Mouse (Mus musculus) spleen, adult 2 months (tissue): ENCODE data around the gene Trip13. TPM values are rescaled to one million over a fixed set of nuclear protein-coding genes. Genes with fewer than 3 reads are reported as not detected.

Experiments
- DNase-seq, 2 experiments: peaks; one replicate each; pipeline versions ENCODE4 v3.0.0 to v3.0.0-alpha.2; 2012 to 2021; ENCODE audit warnings: low spot score in 2 of 2, low read depth in 1 of 2
- H3K27ac ChIP-seq: fragments of 200-500 bp; 2 replicates; pipeline ENCODE4 v1.5.1; 2012; ENCODE audit warnings: low read length, inconsistent platforms; ENCODE audit not compliant: insufficient read depth
- H3K27me3 ChIP-seq: fragments of 200-500 bp; 2 replicates; pipeline ENCODE4 v1.6.1; 2012; ENCODE audit warnings: mild to moderate bottlenecking, moderate library complexity, low read length, inconsistent platforms; ENCODE audit not compliant: control insufficient read depth, insufficient read depth
- H3K36me3 ChIP-seq: fragments of 200-500 bp; 2 replicates; pipeline ENCODE4 v1.6.1; 2012; ENCODE audit warnings: mild to moderate bottlenecking, low read length, inconsistent platforms; ENCODE audit not compliant: control insufficient read depth, insufficient read depth
- H3K4me1 ChIP-seq: fragments of 200-500 bp; 2 replicates; pipeline ENCODE4 v1.6.1; 2011; ENCODE audit warnings: inconsistent platforms; ENCODE audit not compliant: control insufficient read depth, insufficient read depth, insufficient read length
- H3K4me3 ChIP-seq: fragments of 200-500 bp; 2 replicates; pipeline ENCODE4 v1.5.1; 2011; ENCODE audit warnings: mild to moderate bottlenecking, inconsistent platforms; ENCODE audit not compliant: insufficient read depth, insufficient read length; ENCODE audit errors: extremely low read depth
- CTCF ChIP-seq: fragments of 200-500 bp; IDR thresholded peaks from 2 replicates; pipeline ENCODE4 v1.5.1; 2011; ENCODE audit warnings: mild to moderate bottlenecking, inconsistent platforms; ENCODE audit not compliant: insufficient read depth, insufficient read length, insufficient replicate concordance; ENCODE audit errors: extremely low read depth
- POLR2A ChIP-seq: fragments of 200-500 bp; IDR thresholded peaks from 2 replicates; pipeline ENCODE4 v1.6.1; 2011; ENCODE audit warnings: low read depth, low read length, inconsistent platforms
- WGBS: fragments of 180-500 bp; shearing (Covaris S2); methylation state at CpG from one replicate; pipeline ENCODE4 v1.1.7; 2018; 5-methylcytosine and 5-hydroxymethylcytosine counted together
- polyA plus RNA-seq: library from polyadenylated mRNA; depleted of rRNA; stranded (reverse); fragments of >200 nt; gene quantifications from 2 replicates; pipeline ENCODE4 v1.2.3, GENCODE M21; 2012

The Trip13 gene
- polyA plus RNA-seq, 1 experiment = 0.49 TPM

- peaks cover 22% of the 10 kb centered on the region for H3K36me3 ChIP-seq
- H3K27ac ChIP-seq = no peak overlapping the region
- H3K4me1 ChIP-seq = no peaks in the 10 kb centered on the region
- H3K27me3 ChIP-seq = no peaks in the 10 kb centered on the region
- no peak for DNase-seq
- H3K4me3 ChIP-seq = no peak overlapping the region
- 92% methylated on average over 10 of the region's 10 CpGs for WGBS
- TF ChIP-seq POLR2A (no peak), CTCF (no peak)
These were observed 22.6 kb upstream of the Trip13 start for GRCm38 (mm10) chr13:73960117-73960652.

GRCm38 (mm10) chr13:73955531-73955930 is 17.9 kb upstream of the Trip13 start:
- DNase-seq = no peak
- 41% methylated on average over 5 of the region's 5 CpGs for WGBS
- TF ChIP-seq POLR2A = no peak
- no peak for TF ChIP-seq CTCF
- no peaks in the 10 kb centered on the region for H3K27me3 ChIP-seq
- H3K36me3 ChIP-seq = peaks cover 32% of the 10 kb centered on the region
- no peak overlapping the region for H3K4me3 ChIP-seq
- no peaks in the 10 kb centered on the region for H3K4me1 ChIP-seq
- no peak overlapping the region for H3K27ac ChIP-seq

- H3K36me3 ChIP-seq = peaks cover 38% of the 10 kb centered on the region
- TF ChIP-seq POLR2A (no peak), CTCF (no peak)
- H3K4me1 ChIP-seq = no peaks in the 10 kb centered on the region
- 86% methylated on average over 6 of the region's 6 CpGs for WGBS
- no peak for DNase-seq
- no peak overlapping the region for H3K27ac ChIP-seq
- H3K4me3 ChIP-seq = no peak overlapping the region
- H3K27me3 ChIP-seq = no peaks in the 10 kb centered on the region
These were observed 17.1 kb upstream of the Trip13 start for GRCm38 (mm10) chr13:73954666-73955065.

- no peak overlapping the region for H3K4me3 ChIP-seq
- TF ChIP-seq POLR2A (no peak), CTCF (no peak)
- H3K27ac ChIP-seq = no peak overlapping the region
- H3K36me3 ChIP-seq = peaks cover 35% of the 10 kb centered on the region
- H3K27me3 ChIP-seq = no peaks in the 10 kb centered on the region
- DNase-seq = no peak
- H3K4me1 ChIP-seq = no peaks in the 10 kb centered on the region
- 93% methylated on average over 1 of the region's 1 CpGs for WGBS
These were observed 16.1 kb upstream of the Trip13 start for GRCm38 (mm10) chr13:73953551-73954130.

- H3K27me3 ChIP-seq = no peaks in the 10 kb centered on the region
- no peak overlapping the region for H3K27ac ChIP-seq
- no peak for DNase-seq
- WGBS = 94% methylated on average over 9 of the region's 9 CpGs
- H3K36me3 ChIP-seq = peaks cover 46% of the 10 kb centered on the region
- no peak for TF ChIP-seq POLR2A
- no peak for TF ChIP-seq CTCF
- no peaks in the 10 kb centered on the region for H3K4me1 ChIP-seq
- no peak overlapping the region for H3K4me3 ChIP-seq
These were observed 7.0 kb upstream of the Trip13 start for GRCm38 (mm10) chr13:73944606-73945005.

- WGBS = 89% methylated on average over 5 of the region's 5 CpGs
- Histone ChIP-seq H3K27ac (no peak overlapping the region), H3K4me3 (no peak overlapping the region), H3K36me3 (peaks cover 16% of the 10 kb centered on the region), H3K27me3 (no peaks in the 10 kb centered on the region), H3K4me1 (peaks cover 7% of the 10 kb centered on the region; the same call in 1 of the 2 replicates)
- no peak for DNase-seq
- no peak for TF ChIP-seq POLR2A
- TF ChIP-seq CTCF = no peak
These were observed 1.5 kb upstream of the Trip13 start for GRCm38 (mm10) chr13:73939101-73939500.

- 3% methylated on average over 13 of the region's 13 CpGs for WGBS
- Histone ChIP-seq H3K4me3 (peak overlapping the region; percentile 86), H3K4me1 (peaks cover 7% of the 10 kb centered on the region; the same call in 1 of the 2 replicates), H3K27me3 (no peaks in the 10 kb centered on the region), H3K27ac (peak overlapping the region; percentile 95), H3K36me3 (peaks cover 9% of the 10 kb centered on the region)
- TF ChIP-seq CTCF = no peak
- TF ChIP-seq POLR2A = no peak
- DNase-seq = no peak
These were observed 585 bp upstream of the Trip13 start for GRCm38 (mm10) chr13:73938177-73938560.
